Mouse (Mus musculus): Measurements from ENCODE around the gene Hoxb1. TPM values are rescaled to one million over a fixed set of nuclear protein-coding genes. Genes with fewer than 3 reads are reported as not detected.

Hoxb1 gene
- polyA plus RNA-seq, 1 experiment from 2014 or later = not detected

DNA sequence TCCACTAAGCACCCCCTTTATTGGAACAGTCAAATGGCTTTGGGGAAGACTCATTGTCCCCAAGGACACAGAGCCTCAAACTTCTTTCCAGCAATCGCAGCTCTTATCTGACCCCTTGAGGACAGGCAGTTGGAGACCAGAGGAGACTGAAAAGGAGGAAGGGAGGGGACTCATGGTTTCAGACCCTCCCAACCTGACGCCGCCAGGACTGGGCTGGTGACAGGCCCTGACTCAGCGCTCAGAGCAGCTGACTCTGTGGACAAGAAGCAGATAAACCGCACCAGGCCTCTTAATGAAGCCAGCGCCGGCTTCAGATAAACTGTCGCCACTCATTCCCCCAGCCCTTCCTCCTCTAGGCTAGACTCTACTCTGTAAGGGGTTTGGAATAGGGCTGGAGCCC lies 34.4 kb downstream of the Hoxb1 start:
- Histone ChIP-seq H3K36me3 (ENCODE audit: control insufficient read depth, insufficient read depth, low read length) (no peaks in the 10 kb centered on the region), H3K9ac (ENCODE audit: low read depth, low read length) (no peak overlapping the region), H3K27ac (ENCODE audit: low read length) (no peak overlapping the region), H3K4me2 (ENCODE audit: low read length) (no peak overlapping the region), H3K4me3 (ENCODE audit: low read depth, low read length) (no peak overlapping the region), H3K9me3 (replicated peaks; ENCODE audit: control insufficient read depth, low read length, poor library complexity, severe bottlenecking) (no peaks in the 10 kb centered on the region), H3K27me3 (ENCODE audit: control insufficient read depth, insufficient read depth, low read depth, low read length) (no peaks in the 10 kb centered on the region), H3K4me1 (ENCODE audit: control insufficient read depth, insufficient read depth, low read length) (peaks cover 6% of the 10 kb centered on the region; the same call in 1 of the 2 replicates)
- WGBS = 21% methylated on average over 8 of the region's 8 CpGs
- ATAC-seq = no peak

- Histone ChIP-seq H3K9ac (ENCODE audit: low read depth, low read length) (no peak overlapping the region), H3K4me2 (ENCODE audit: low read length) (no peak overlapping the region), H3K4me1 (ENCODE audit: control insufficient read depth, insufficient read depth, low read length) (peaks cover 6% of the 10 kb centered on the region), H3K27ac (ENCODE audit: low read length) (no peak overlapping the region), H3K9me3 (replicated peaks; ENCODE audit: control insufficient read depth, low read length, poor library complexity, severe bottlenecking) (no peaks in the 10 kb centered on the region), H3K36me3 (ENCODE audit: control insufficient read depth, insufficient read depth, low read length) (no peaks in the 10 kb centered on the region), H3K27me3 (ENCODE audit: control insufficient read depth, insufficient read depth, low read depth, low read length) (peaks cover 5% of the 10 kb centered on the region), H3K4me3 (ENCODE audit: low read depth, low read length) (no peak overlapping the region)
- WGBS = 57% methylated on average over 10 of the region's 10 CpGs
- ATAC-seq = no peak
These were observed 38.6 kb downstream of the Hoxb1 start for GRCm38 (mm10) chr11:96404016-96404604.

DNA sequence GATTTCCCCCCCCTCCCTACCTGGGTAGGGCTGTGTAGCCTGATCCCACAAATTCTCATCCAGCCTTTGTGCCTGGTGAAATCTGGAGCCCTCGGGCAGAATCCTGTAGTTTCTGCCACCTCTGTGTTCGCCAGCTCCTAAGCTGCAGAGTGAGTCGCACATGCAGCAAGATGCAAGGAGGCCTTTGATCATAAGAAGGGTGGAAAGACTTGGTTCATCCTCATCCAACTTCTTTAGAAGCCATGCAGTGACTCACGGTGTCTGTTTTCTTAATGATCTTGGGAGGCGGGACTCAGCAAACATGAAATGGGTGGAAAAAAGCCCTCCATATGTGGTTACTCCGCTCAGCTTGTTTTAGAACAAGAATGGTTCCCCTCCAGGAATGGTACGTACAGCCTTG lies 39.3 kb downstream of the Hoxb1 start:
- H3K9me3 ChIP-seq (replicated peaks; ENCODE audit: control insufficient read depth, low read length, poor library complexity, severe bottlenecking) = no peaks in the 10 kb centered on the region
- H3K9ac ChIP-seq (ENCODE audit: low read depth, low read length) = no peak overlapping the region
- H3K4me3 ChIP-seq (ENCODE audit: low read depth, low read length) = no peak overlapping the region
- no peak overlapping the region for H3K4me2 ChIP-seq (ENCODE audit: low read length)
- 72% methylated on average over 7 of the region's 7 CpGs for WGBS
- peaks cover 5% of the 10 kb centered on the region for H3K27me3 ChIP-seq (ENCODE audit: control insufficient read depth, insufficient read depth, low read depth, low read length)
- no peak for ATAC-seq
- H3K36me3 ChIP-seq (ENCODE audit: control insufficient read depth, insufficient read depth, low read length) = no peaks in the 10 kb centered on the region
- H3K27ac ChIP-seq (ENCODE audit: low read length) = no peak overlapping the region
- H3K4me1 ChIP-seq (ENCODE audit: control insufficient read depth, insufficient read depth, low read length) = peaks cover 6% of the 10 kb centered on the region

DNA sequence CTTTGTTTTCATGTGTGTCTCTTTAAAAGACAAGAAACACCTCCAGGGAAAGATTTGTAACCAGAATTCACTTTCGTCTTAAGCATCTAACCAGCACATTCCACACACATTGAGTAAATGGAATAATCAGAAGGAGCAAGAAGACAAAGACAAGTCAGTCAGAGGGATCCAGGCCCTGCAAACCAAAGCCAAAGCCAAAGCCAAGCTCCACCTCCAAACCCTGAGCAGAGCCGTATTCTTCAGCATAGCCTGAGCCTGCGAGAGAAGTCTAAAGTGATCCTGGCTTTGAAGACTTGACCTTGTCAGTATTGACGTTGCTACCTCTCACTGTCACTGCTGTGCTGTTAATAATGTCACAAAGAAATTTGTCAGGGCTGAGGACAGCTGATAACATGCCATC lies 40.0 kb downstream of the Hoxb1 start:
- Histone ChIP-seq H3K4me3 (ENCODE audit: low read depth, low read length) (no peak overlapping the region), H3K4me1 (ENCODE audit: control insufficient read depth, insufficient read depth, low read length) (peaks cover 6% of the 10 kb centered on the region), H3K36me3 (ENCODE audit: control insufficient read depth, insufficient read depth, low read length) (no peaks in the 10 kb centered on the region), H3K27ac (ENCODE audit: low read length) (no peak overlapping the region), H3K27me3 (ENCODE audit: control insufficient read depth, insufficient read depth, low read depth, low read length) (peaks cover 5% of the 10 kb centered on the region), H3K9me3 (replicated peaks; ENCODE audit: control insufficient read depth, low read length, poor library complexity, severe bottlenecking) (no peaks in the 10 kb centered on the region), H3K4me2 (ENCODE audit: low read length) (no peak overlapping the region), H3K9ac (ENCODE audit: low read depth, low read length) (no peak overlapping the region)
- no peak for ATAC-seq
- WGBS = 52% methylated on average over 4 of the region's 4 CpGs

- peak overlapping the region; percentile 53 for H3K4me2 ChIP-seq (ENCODE audit: low read length)
- ATAC-seq = 0 out of 2 replicates have a peak, but pooled peaks have one; percentile 32
- H3K27me3 ChIP-seq (ENCODE audit: control insufficient read depth, insufficient read depth, low read depth, low read length) = peaks cover 5% of the 10 kb centered on the region
- no peaks in the 10 kb centered on the region for H3K9me3 ChIP-seq (replicated peaks; ENCODE audit: control insufficient read depth, low read length, poor library complexity, severe bottlenecking)
- peak overlapping the region; percentile 37; the same call in 1 of the 2 replicates for H3K9ac ChIP-seq (ENCODE audit: low read depth, low read length)
- peak overlapping the region; percentile 27 for H3K4me3 ChIP-seq (ENCODE audit: low read depth, low read length)
- H3K36me3 ChIP-seq (ENCODE audit: control insufficient read depth, insufficient read depth, low read length) = no peaks in the 10 kb centered on the region
- no peak overlapping the region for H3K27ac ChIP-seq (ENCODE audit: low read length)
- H3K4me1 ChIP-seq (ENCODE audit: control insufficient read depth, insufficient read depth, low read length) = peaks cover 6% of the 10 kb centered on the region
- 10% methylated on average over 36 of the region's 36 CpGs for WGBS
These were observed 41.9 kb downstream of the Hoxb1 start for GRCm38 (mm10) chr11:96407191-96408072.

DNA sequence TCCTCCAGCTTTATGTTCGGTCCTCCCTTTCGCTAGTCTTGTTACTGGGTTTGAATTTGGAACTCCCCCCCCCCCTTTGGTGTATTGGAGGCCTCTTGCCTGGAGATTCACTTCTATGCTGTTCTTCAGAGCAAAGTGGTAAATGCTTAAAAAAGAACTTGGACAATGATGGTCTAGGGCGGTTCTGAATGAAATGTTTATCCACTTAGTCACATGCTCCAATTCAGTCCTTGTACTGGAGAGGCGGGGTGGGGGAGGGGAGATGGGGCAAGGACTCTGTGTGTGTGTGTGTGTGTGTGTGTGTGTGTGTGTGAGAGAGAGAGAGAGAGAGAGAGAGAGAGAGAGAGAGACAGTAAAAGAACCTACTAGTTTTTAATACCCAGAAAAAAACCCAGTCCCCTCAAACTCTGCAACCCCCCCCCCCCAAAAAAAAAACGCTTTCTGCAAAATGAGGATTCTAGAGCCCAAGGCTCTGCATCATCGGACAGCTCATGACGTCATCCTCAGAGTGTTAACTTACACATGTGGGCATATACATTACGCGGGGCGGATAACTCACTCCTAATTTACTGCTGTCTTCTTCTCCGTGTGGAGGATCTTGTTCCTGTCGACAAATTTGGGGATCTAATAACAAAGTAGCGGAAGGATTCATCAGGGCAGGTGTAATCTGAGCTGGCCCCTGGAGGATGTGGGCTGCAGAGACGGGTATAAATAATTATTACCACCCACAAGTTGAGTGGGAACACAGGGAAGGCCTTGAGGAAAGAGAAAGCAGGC lies 42.9 kb downstream of the Hoxb1 start:
- no peak overlapping the region for H3K4me3 ChIP-seq (ENCODE audit: low read depth, low read length)

DNA sequence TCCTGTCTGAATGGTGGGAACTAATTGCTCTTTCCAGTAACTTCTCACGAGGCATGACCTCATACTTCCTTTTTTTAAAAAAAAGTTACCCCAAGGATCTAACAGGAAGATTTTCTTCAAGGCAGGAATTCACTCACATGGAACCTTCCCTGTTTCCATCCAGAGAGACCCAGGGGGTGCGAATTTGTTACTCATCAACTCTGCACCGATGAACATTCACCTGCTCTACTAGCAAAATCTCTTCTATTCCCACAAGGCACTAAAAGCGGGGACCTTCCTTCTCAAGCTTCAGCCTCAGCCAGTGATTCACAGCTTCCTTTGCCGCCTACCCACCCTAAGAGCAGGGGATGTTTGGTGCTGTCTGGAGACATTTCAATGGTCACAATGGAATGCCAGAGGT lies 45.5 kb downstream of the Hoxb1 start:
- 85% methylated on average over 5 of the region's 5 CpGs for WGBS
- Histone ChIP-seq H3K27me3 (ENCODE audit: control insufficient read depth, insufficient read depth, low read depth, low read length) (peaks cover 5% of the 10 kb centered on the region), H3K4me3 (ENCODE audit: low read depth, low read length) (no peak overlapping the region), H3K4me1 (ENCODE audit: control insufficient read depth, insufficient read depth, low read length) (peaks cover 6% of the 10 kb centered on the region), H3K27ac (ENCODE audit: low read length) (no peak overlapping the region), H3K36me3 (ENCODE audit: control insufficient read depth, insufficient read depth, low read length) (no peaks in the 10 kb centered on the region), H3K9me3 (replicated peaks; ENCODE audit: control insufficient read depth, low read length, poor library complexity, severe bottlenecking) (no peaks in the 10 kb centered on the region; the same call in 1 of the 2 replicates), H3K4me2 (ENCODE audit: low read length) (no peak overlapping the region), H3K9ac (ENCODE audit: low read depth, low read length) (no peak overlapping the region)
- ATAC-seq = no peak

More for the DNA sequence above, 42.9 kb downstream of the Hoxb1 start:
- Histone ChIP-seq H3K27ac (ENCODE audit: low read length) (no peak overlapping the region), H3K36me3 (ENCODE audit: control insufficient read depth, insufficient read depth, low read length) (no peaks in the 10 kb centered on the region), H3K4me1 (ENCODE audit: control insufficient read depth, insufficient read depth, low read length) (peaks cover 6% of the 10 kb centered on the region), H3K9ac (ENCODE audit: low read depth, low read length) (no peak overlapping the region), H3K9me3 (replicated peaks; ENCODE audit: control insufficient read depth, low read length, poor library complexity, severe bottlenecking) (no peaks in the 10 kb centered on the region), H3K4me2 (ENCODE audit: low read length) (no peak overlapping the region), H3K27me3 (ENCODE audit: control insufficient read depth, insufficient read depth, low read depth, low read length) (peaks cover 5% of the 10 kb centered on the region)
- WGBS = 65% methylated on average over 14 of the region's 14 CpGs
- ATAC-seq = no peak

GRCm38 (mm10) chr11:96411934-96412333 lies 46.4 kb downstream of the Hoxb1 start:
- WGBS = 63% methylated on average over 4 of the region's 4 CpGs
- Histone ChIP-seq H3K27me3 (ENCODE audit: control insufficient read depth, insufficient read depth, low read depth, low read length) (0 out of 2 replicates have a peak, but pooled peaks cover 4% of the 10 kb centered on the region), H3K9ac (ENCODE audit: low read depth, low read length) (no peak overlapping the region), H3K4me2 (ENCODE audit: low read length) (no peak overlapping the region), H3K27ac (ENCODE audit: low read length) (no peak overlapping the region), H3K9me3 (replicated peaks; ENCODE audit: control insufficient read depth, low read length, poor library complexity, severe bottlenecking) (no peaks in the 10 kb centered on the region; the same call in 1 of the 2 replicates), H3K36me3 (ENCODE audit: control insufficient read depth, insufficient read depth, low read length) (no peaks in the 10 kb centered on the region), H3K4me3 (ENCODE audit: low read depth, low read length) (no peak overlapping the region), H3K4me1 (ENCODE audit: control insufficient read depth, insufficient read depth, low read length) (peaks cover 6% of the 10 kb centered on the region)
- ATAC-seq = no peak
